Mouse (Mus musculus): ENCODE measurements around the gene Psmd9. TPM values are rescaled to one million over a fixed set of nuclear protein-coding genes. Genes with fewer than 3 reads are reported as not detected.

The Psmd9 gene
- polyA plus RNA-seq, 1 experiment from 2014 or later = 66.7 TPM

GRCm38 (mm10) chr5:123140694-123141554 lies 28.3 kb upstream of the Psmd9 start:
- peak; percentile 49; the same call in 1 of the 2 replicates for ATAC-seq (replicated peaks; ENCODE audit: insufficient number of reproducible peaks, low FRiP score, low TSS enrichment)
- Histone ChIP-seq H3K4me1 (ENCODE audit: control insufficient read depth, insufficient read depth, low read length) (peaks cover 51% of the 10 kb centered on the region), H3K36me3 (ENCODE audit: control insufficient read depth, insufficient read depth, low read length) (0 out of 2 replicates have a peak, but pooled peaks cover 2% of the 10 kb centered on the region), H3K4me3 (ENCODE audit: low read depth, low read length) (peak overlapping the region; percentile 92), H3K27me3 (ENCODE audit: control insufficient read depth, insufficient read depth, low read length) (no peaks in the 10 kb centered on the region), H3K27ac (ENCODE audit: low read depth, low read length) (peak overlapping the region; percentile 100), H3K4me2 (peak overlapping the region; percentile 100), H3K9ac (ENCODE audit: low read depth, low read length) (peak overlapping the region; percentile 99), H3K9me3 (replicated peaks; ENCODE audit: control insufficient read depth, low read length) (no peaks in the 10 kb centered on the region)
- WGBS (ENCODE audit: insufficient replicate concordance) = under 1% methylated on average over 31 of the region's 31 CpGs

DNA sequence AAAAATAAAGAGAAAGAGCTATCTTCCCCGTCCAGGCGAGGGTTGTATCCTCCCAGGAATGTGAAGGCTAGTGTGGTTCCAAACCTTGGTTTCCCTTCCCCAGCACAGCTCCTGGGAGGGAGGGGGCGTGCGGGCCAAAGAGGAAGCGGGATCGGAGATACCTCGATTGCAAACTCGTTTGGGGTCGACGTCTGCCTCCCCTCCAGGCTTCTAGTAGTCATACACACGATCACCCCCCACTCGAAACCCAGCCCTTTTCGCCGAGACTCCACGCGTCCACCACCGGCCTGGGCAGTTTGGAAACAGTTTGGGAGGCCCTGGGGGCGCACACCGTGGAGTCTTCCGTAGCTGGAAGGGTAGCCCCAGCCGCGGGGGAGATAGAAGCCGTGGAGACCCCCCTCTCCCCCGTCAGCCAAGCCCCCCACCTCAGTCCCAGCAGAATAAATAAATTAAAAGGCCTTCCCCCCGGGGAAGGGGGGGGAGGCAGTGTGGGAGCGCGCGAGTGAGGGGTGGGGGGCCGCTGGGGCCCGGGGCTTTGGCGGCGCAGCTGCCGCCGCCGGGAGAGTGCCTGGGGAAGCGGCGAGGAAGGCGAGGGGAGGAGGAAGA lies 27.6 kb upstream of the Psmd9 start:
- H3K27me3 ChIP-seq (ENCODE audit: control insufficient read depth, insufficient read depth, low read length) = no peaks in the 10 kb centered on the region
- ATAC-seq (replicated peaks; ENCODE audit: insufficient number of reproducible peaks, low FRiP score, low TSS enrichment) = no peak
- H3K9ac ChIP-seq (ENCODE audit: low read depth, low read length) = peak overlapping the region; percentile 99
- peak overlapping the region; percentile 92 for H3K4me3 ChIP-seq (ENCODE audit: low read depth, low read length)
- H3K36me3 ChIP-seq (ENCODE audit: control insufficient read depth, insufficient read depth, low read length) = peaks cover 6% of the 10 kb centered on the region; the same call in 1 of the 2 replicates
- H3K9me3 ChIP-seq (replicated peaks; ENCODE audit: control insufficient read depth, low read length) = no peaks in the 10 kb centered on the region
- H3K27ac ChIP-seq (ENCODE audit: low read depth, low read length) = peak overlapping the region; percentile 100
- H3K4me1 ChIP-seq (ENCODE audit: control insufficient read depth, insufficient read depth, low read length) = peaks cover 46% of the 10 kb centered on the region
- peak overlapping the region; percentile 100 for H3K4me2 ChIP-seq
- under 1% methylated on average over 36 of the region's 38 CpGs for WGBS (ENCODE audit: insufficient replicate concordance)

GRCm38 (mm10) chr5:123142161-123143157 lies 26.8 kb upstream of the Psmd9 start, which contains the start of gene Setd1b:
TSS of gene Setd1b (plus strand) at chr5:123142193.
- ATAC-seq (replicated peaks; ENCODE audit: insufficient number of reproducible peaks, low FRiP score, low TSS enrichment) = no peak; the same call in 1 of the 2 replicates
- no peaks in the 10 kb centered on the region for H3K9me3 ChIP-seq (replicated peaks; ENCODE audit: control insufficient read depth, low read length)
- H3K27me3 ChIP-seq (ENCODE audit: control insufficient read depth, insufficient read depth, low read length) = no peaks in the 10 kb centered on the region
- H3K4me3 ChIP-seq (ENCODE audit: low read depth, low read length) = peak within 1 kb of the TSS; percentile 92
- H3K27ac ChIP-seq (ENCODE audit: low read depth, low read length) = peak within 1 kb of the TSS; percentile 100
- peaks cover 38% of the 10 kb centered on the region for H3K4me1 ChIP-seq (ENCODE audit: control insufficient read depth, insufficient read depth, low read length)
- H3K36me3 ChIP-seq (ENCODE audit: control insufficient read depth, insufficient read depth, low read length) = peaks cover 10% of the 10 kb centered on the region
- 1% methylated on average over 64 of the region's 103 CpGs for WGBS (ENCODE audit: insufficient replicate concordance)
- H3K4me2 ChIP-seq = peak within 1 kb of the TSS; percentile 100
- H3K9ac ChIP-seq (ENCODE audit: low read depth, low read length) = peak within 1 kb of the TSS; percentile 99

GRCm38 (mm10) chr5:123143251-123143970 lies 25.8 kb upstream of the Psmd9 start:
- Histone ChIP-seq H3K27me3 (ENCODE audit: control insufficient read depth, insufficient read depth, low read length) (no peaks in the 10 kb centered on the region), H3K27ac (ENCODE audit: low read depth, low read length) (peak overlapping the region; percentile 100), H3K36me3 (ENCODE audit: control insufficient read depth, insufficient read depth, low read length) (peaks cover 19% of the 10 kb centered on the region), H3K9me3 (replicated peaks; ENCODE audit: control insufficient read depth, low read length) (no peaks in the 10 kb centered on the region), H3K4me3 (ENCODE audit: low read depth, low read length) (peak overlapping the region; percentile 92), H3K4me1 (ENCODE audit: control insufficient read depth, insufficient read depth, low read length) (peaks cover 32% of the 10 kb centered on the region), H3K9ac (ENCODE audit: low read depth, low read length) (peak overlapping the region; percentile 99), H3K4me2 (peak overlapping the region; percentile 100)
- no peak for ATAC-seq (replicated peaks; ENCODE audit: insufficient number of reproducible peaks, low FRiP score, low TSS enrichment)
- 1% methylated on average over 23 of the region's 24 CpGs for WGBS (ENCODE audit: insufficient replicate concordance)

GRCm38 (mm10) chr5:123143971-123144745 lies 25.1 kb upstream of the Psmd9 start:
- WGBS (ENCODE audit: insufficient replicate concordance) = 7% methylated on average over 17 of the region's 17 CpGs
- peaks cover 35% of the 10 kb centered on the region for H3K4me1 ChIP-seq (ENCODE audit: control insufficient read depth, insufficient read depth, low read length)

GRCm38 (mm10) chr5:123144746-123145590 lies 24.2 kb upstream of the Psmd9 start:
- peak overlapping the region; percentile 92 for H3K4me3 ChIP-seq (ENCODE audit: low read depth, low read length)
- H3K27me3 ChIP-seq (ENCODE audit: control insufficient read depth, insufficient read depth, low read length) = no peaks in the 10 kb centered on the region
- peak overlapping the region; percentile 100 for H3K4me2 ChIP-seq
- H3K9ac ChIP-seq (ENCODE audit: low read depth, low read length) = peak overlapping the region; percentile 59
- peaks cover 26% of the 10 kb centered on the region for H3K36me3 ChIP-seq (ENCODE audit: control insufficient read depth, insufficient read depth, low read length)
- 42% methylated on average over 20 of the region's 20 CpGs for WGBS (ENCODE audit: insufficient replicate concordance)
- H3K27ac ChIP-seq (ENCODE audit: low read depth, low read length) = no peak overlapping the region
- no peaks in the 10 kb centered on the region for H3K9me3 ChIP-seq (replicated peaks; ENCODE audit: control insufficient read depth, low read length)
- peaks cover 42% of the 10 kb centered on the region for H3K4me1 ChIP-seq (ENCODE audit: control insufficient read depth, insufficient read depth, low read length)
- ATAC-seq (replicated peaks; ENCODE audit: insufficient number of reproducible peaks, low FRiP score, low TSS enrichment) = no peak

More at GRCm38 (mm10) chr5:123143971-123144745, 25.1 kb upstream of the Psmd9 start:
- H3K27me3 ChIP-seq (ENCODE audit: control insufficient read depth, insufficient read depth, low read length) = no peaks in the 10 kb centered on the region
- peak overlapping the region; percentile 92 for H3K4me3 ChIP-seq (ENCODE audit: low read depth, low read length)
- H3K4me2 ChIP-seq = peak overlapping the region; percentile 100
- peak overlapping the region; percentile 99 for H3K9ac ChIP-seq (ENCODE audit: low read depth, low read length)
- peak overlapping the region; percentile 29; the same call in 1 of the 2 replicates for H3K27ac ChIP-seq (ENCODE audit: low read depth, low read length)
- H3K36me3 ChIP-seq (ENCODE audit: control insufficient read depth, insufficient read depth, low read length) = peaks cover 26% of the 10 kb centered on the region
- H3K9me3 ChIP-seq (replicated peaks; ENCODE audit: control insufficient read depth, low read length) = no peaks in the 10 kb centered on the region
- no peak for ATAC-seq (replicated peaks; ENCODE audit: insufficient number of reproducible peaks, low FRiP score, low TSS enrichment)

Measured in heart, embryonic 11.5 days (tissue).